Mouse (Mus musculus): Measurements from ENCODE around the gene Loxl3. TPM values are rescaled to one million over a fixed set of nuclear protein-coding genes. Genes with fewer than 3 reads are reported as not detected.

Loxl3 gene
- total RNA-seq, 2 experiments from 2014 or later, result 1.2 to 1.4 TPM

- DNase-seq (ENCODE audit: low spot score), result no peak
Observed at GRCm38 (mm10) chr6:83015749-83016148, 18.2 kb upstream of the Loxl3 start.

GRCm38 (mm10) chr6:83017190-83017589, 16.8 kb upstream of the Loxl3 start:
- peak; percentile 72 for DNase-seq (ENCODE audit: low spot score)

GRCm38 (mm10) chr6:83019044-83019443, 14.9 kb upstream of the Loxl3 start:
- no peak for DNase-seq (ENCODE audit: low spot score)

GRCm38 (mm10) chr6:83020121-83020520, 13.9 kb upstream of the Loxl3 start:
- DNase-seq (ENCODE audit: low spot score), result no peak

- no peak for DNase-seq (ENCODE audit: low spot score)
Observed at GRCm38 (mm10) chr6:83020836-83021593, 13.0 kb upstream of the Loxl3 start.

GRCm38 (mm10) chr6:83023008-83023407, 11.0 kb upstream of the Loxl3 start:
- DNase-seq (ENCODE audit: low spot score), result no peak

GRCm38 (mm10) chr6:83023786-83024185, 10.2 kb upstream of the Loxl3 start:
- no peak for DNase-seq (ENCODE audit: low spot score)

GRCm38 (mm10) chr6:83024421-83024820, 9.6 kb upstream of the Loxl3 start:
- no peak for DNase-seq (ENCODE audit: low spot score)

- DNase-seq (ENCODE audit: low spot score), result no peak
Observed at GRCm38 (mm10) chr6:83025221-83025620, 8.8 kb upstream of the Loxl3 start.

- DNase-seq (ENCODE audit: low spot score), result no peak
Observed at GRCm38 (mm10) chr6:83027293-83027692, 6.7 kb upstream of the Loxl3 start.

- DNase-seq (ENCODE audit: low spot score), result no peak
Observed at GRCm38 (mm10) chr6:83027706-83028105, 6.3 kb upstream of the Loxl3 start.

- no peak for DNase-seq (ENCODE audit: low spot score)
Observed at GRCm38 (mm10) chr6:83029777-83030176, 4.2 kb upstream of the Loxl3 start.

- DNase-seq (ENCODE audit: low spot score), result no peak
Observed at GRCm38 (mm10) chr6:83031111-83031510, 2.9 kb upstream of the Loxl3 start.

GRCm38 (mm10) chr6:83031921-83032590, 1.9 kb upstream of the Loxl3 start:
- no peak for DNase-seq (ENCODE audit: low spot score)

- DNase-seq (ENCODE audit: low spot score), result no peak
Observed at GRCm38 (mm10) chr6:83032769-83033191, 1.2 kb upstream of the Loxl3 start.

GRCm38 (mm10) chr6:83034463-83035055, 586 bp downstream of the Loxl3 start:
- no peak for DNase-seq (ENCODE audit: low spot score)

GRCm38 (mm10) chr6:83037188-83037587, 3.2 kb downstream of the Loxl3 start:
- DNase-seq (ENCODE audit: low spot score), result no peak

GRCm38 (mm10) chr6:83038496-83039012, 4.6 kb downstream of the Loxl3 start:
- DNase-seq (ENCODE audit: low spot score), result peak; percentile 94

GRCm38 (mm10) chr6:83040601-83041000, 6.6 kb downstream of the Loxl3 start:
- no peak for DNase-seq (ENCODE audit: low spot score)

- no peak for DNase-seq (ENCODE audit: low spot score)
Observed at GRCm38 (mm10) chr6:83043561-83043960, 9.6 kb downstream of the Loxl3 start.

GRCm38 (mm10) chr6:83043993-83044392, 10.0 kb downstream of the Loxl3 start:
- no peak for DNase-seq (ENCODE audit: low spot score)

GRCm38 (mm10) chr6:83044742-83045141, 10.8 kb downstream of the Loxl3 start:
- DNase-seq (ENCODE audit: low spot score), result no peak

All from gastrocnemius, adult 18-20 months (tissue).